Mouse (Mus musculus) cerebellum, adult 2 months (tissue): ENCODE measurements around the gene Atxn1.

Experiments used
- CTCF ChIP-seq: fragments of 200-500 bp; IDR thresholded peaks from 2 replicates; pipeline ENCODE4 v1.5.1; 2011; ENCODE audit warnings: low read depth, mild to moderate bottlenecking, control low read depth, low read length, moderate library complexity, borderline replicate concordance; ENCODE audit not compliant: insufficient read depth
- POLR2A ChIP-seq: fragments of 200-500 bp; IDR thresholded peaks from 2 replicates; pipeline ENCODE4 v1.6.1; 2011; ENCODE audit warnings: low read length, control low read depth, borderline replicate concordance; ENCODE audit not compliant: insufficient read depth

DNA sequence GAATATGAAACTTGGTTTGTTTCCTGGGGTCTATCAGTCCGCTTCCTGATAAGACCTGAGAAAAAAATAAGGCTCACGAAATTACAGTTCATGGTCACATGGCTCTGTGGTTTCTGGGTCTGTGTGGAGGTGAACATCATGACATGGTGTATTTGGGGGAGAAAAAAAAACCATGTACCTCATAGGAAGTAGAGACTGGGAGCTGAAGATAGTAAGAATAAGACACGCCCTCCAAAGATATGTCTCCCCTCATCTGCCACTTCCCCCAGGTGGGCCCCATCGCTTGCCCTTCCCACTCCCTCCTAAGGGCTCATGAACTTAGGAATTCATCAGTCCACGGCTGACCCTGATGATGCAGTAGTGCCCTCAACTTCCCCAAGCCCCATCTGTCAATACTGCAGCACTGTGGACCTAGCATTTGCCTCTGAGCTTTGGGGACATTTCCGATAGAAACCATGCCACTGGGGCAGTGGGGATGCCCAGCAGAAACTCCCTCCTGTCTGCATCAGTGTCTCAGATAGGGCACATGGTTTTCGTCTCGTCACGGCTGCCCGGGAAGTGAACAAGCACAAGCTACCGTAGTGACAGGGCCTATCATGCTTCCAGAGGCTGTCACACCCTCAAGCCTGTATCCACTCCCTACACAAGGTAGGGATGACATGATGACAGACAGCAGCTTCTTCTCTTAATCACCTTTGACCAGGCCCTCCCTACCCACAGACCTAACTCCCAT lies 437.4 kb downstream of the Atxn1 start:
- no peak for TF ChIP-seq POLR2A
- TF ChIP-seq CTCF, result no peak
